Mouse (Mus musculus): ENCODE results near the gene Akp3.

The Akp3 gene

GRCm38 (mm10) chr1:87154501-87155120 is 29.8 kb downstream of the Akp3 start:
- WGBS = 3% methylated on average over 57 of the region's 58 CpGs

GRCm38 (mm10) chr1:87155531-87156198 is 30.9 kb downstream of the Akp3 start:
- 2% methylated on average over 44 of the region's 56 CpGs for WGBS

GRCm38 (mm10) chr1:87156199-87156587 is 31.4 kb downstream of the Akp3 start, which contains the start of gene Ecel1:
Ecel1 (minus strand) TSS chr1:87156521.
- WGBS = 11% methylated on average over 12 of the region's 12 CpGs

GRCm38 (mm10) chr1:87159396-87159795 is 34.6 kb downstream of the Akp3 start:
- 89% methylated on average over 3 of the region's 3 CpGs for WGBS

- WGBS = 47% methylated on average over 11 of the region's 11 CpGs
Measured at GRCm38 (mm10) chr1:87164164-87164795, 39.5 kb downstream of the Akp3 start.

GRCm38 (mm10) chr1:87164796-87165184 is 40.0 kb downstream of the Akp3 start:
- 58% methylated on average over 9 of the region's 9 CpGs for WGBS

GRCm38 (mm10) chr1:87170458-87170857 is 45.7 kb downstream of the Akp3 start:
- WGBS = 23% methylated on average over 19 of the region's 19 CpGs

- WGBS = 90% methylated on average over 1 of the region's 1 CpGs
Measured at GRCm38 (mm10) chr1:87171312-87171711, 46.5 kb downstream of the Akp3 start.

- WGBS = 66% methylated on average over 9 of the region's 9 CpGs
Measured at GRCm38 (mm10) chr1:87172316-87172715, 47.5 kb downstream of the Akp3 start.

GRCm38 (mm10) chr1:87174006-87174955 is 49.5 kb downstream of the Akp3 start:
- 34% methylated on average over 28 of the region's 28 CpGs for WGBS

GRCm38 (mm10) chr1:87175852-87176292 is 51.1 kb downstream of the Akp3 start:
- 28% methylated on average over 11 of the region's 11 CpGs for WGBS

Measured in cerebral cortex, adult 2 months (tissue).